Mouse (Mus musculus): ENCODE results near the gene Auh.

GRCm38 (mm10) chr13:52826666-52827065 is 102.8 kb downstream of the Auh start:
- no peak for TF ChIP-seq POLR2A (IDR thresholded peaks at IDR 0.05; ENCODE audit: low read depth, low read length)
- TF ChIP-seq GABPA (IDR thresholded peaks at IDR 0.05; ENCODE audit: insufficient replicate concordance, low read depth, low read length), result no peak
- no peak for TF ChIP-seq PAX5 (IDR thresholded peaks at IDR 0.05; ENCODE audit: low read length)
- no peak for TF ChIP-seq NRF1 (IDR thresholded peaks at IDR 0.05; ENCODE audit: low read depth, low read length)
- TF ChIP-seq SIN3A (IDR thresholded peaks at IDR 0.05; ENCODE audit: low read length), result no peak
- no peak for TF ChIP-seq MAX (IDR thresholded peaks at IDR 0.05; ENCODE audit: low read length)
